Mouse (Mus musculus) hindbrain, embryonic 15.5 days (tissue): Measurements from ENCODE around the gene Myo16. TPM values are rescaled to one million over a fixed set of nuclear protein-coding genes. Genes with fewer than 3 reads are reported as not detected.
A peak's percentile ranks its signal among the peaks of the same experiment; 100 is the strongest.

Experiments
- ATAC-seq: fragments of 200-750 bp; cut with Nextera tagmentation; 2 replicates; pipeline ENCODE4 v1.8.0; 2017; ENCODE audit warnings: low read depth, moderate number of reproducible peaks, moderate TSS enrichment; ENCODE audit not compliant: low FRiP score
- H3K27ac ChIP-seq: fragments of 300-500 bp; sonication (generic); replicated peaks from 2 replicates; pipeline ENCODE4 v1.5.1; 2015; ENCODE audit warnings: mild to moderate bottlenecking, inconsistent platforms
- H3K27me3 ChIP-seq: fragments of 300-500 bp; sonication (generic); 2 replicates; pipeline ENCODE4 v1.6.1; 2015; ENCODE audit warnings: control low read depth, inconsistent platforms
- H3K36me3 ChIP-seq: fragments of 300-500 bp; sonication (generic); 2 replicates; pipeline ENCODE4 v1.6.1; 2015; ENCODE audit warnings: control low read depth, inconsistent platforms
- H3K4me1 ChIP-seq: fragments of 300-500 bp; sonication (generic); replicated peaks from 2 replicates; pipeline ENCODE4 v1.6.1; 2015; ENCODE audit warnings: control low read depth, inconsistent platforms
- H3K4me2 ChIP-seq: fragments of 300-500 bp; sonication (generic); 2 replicates; pipeline ENCODE4 v1.6.1; 2015; ENCODE audit warnings: moderate library complexity, mild to moderate bottlenecking, inconsistent platforms
- H3K4me3 ChIP-seq: fragments of 300-500 bp; sonication (generic); 2 replicates; pipeline ENCODE4 v1.5.1; 2015; ENCODE audit warnings: mild to moderate bottlenecking, inconsistent platforms
- H3K9ac ChIP-seq: fragments of 300-500 bp; sonication (generic); 2 replicates; pipeline ENCODE4 v1.6.1; 2015; ENCODE audit warnings: inconsistent platforms
- H3K9me3 ChIP-seq: fragments of 300-500 bp; sonication (generic); 2 replicates; pipeline ENCODE4 v1.6.1; 2016; ENCODE audit warnings: control low read depth, inconsistent platforms
- WGBS: fragments of 180-500 bp; shearing (Covaris S2); methylation state at CpG from one replicate; pipeline ENCODE4 v1.1.7; 2015; 5-methylcytosine and 5-hydroxymethylcytosine counted together
- polyA plus RNA-seq: library from polyadenylated mRNA; unstranded; fragments of >200 nt; fragmentation: Nextera tagmentation; extraction: Ambion mirVana; gene quantifications from 2 replicates; pipeline ENCODE4 v1.2.1, GENCODE M21; 2015

The Myo16 gene
- polyA plus RNA-seq, result 4.6 and 5.5 TPM in 2 replicates

DNA sequence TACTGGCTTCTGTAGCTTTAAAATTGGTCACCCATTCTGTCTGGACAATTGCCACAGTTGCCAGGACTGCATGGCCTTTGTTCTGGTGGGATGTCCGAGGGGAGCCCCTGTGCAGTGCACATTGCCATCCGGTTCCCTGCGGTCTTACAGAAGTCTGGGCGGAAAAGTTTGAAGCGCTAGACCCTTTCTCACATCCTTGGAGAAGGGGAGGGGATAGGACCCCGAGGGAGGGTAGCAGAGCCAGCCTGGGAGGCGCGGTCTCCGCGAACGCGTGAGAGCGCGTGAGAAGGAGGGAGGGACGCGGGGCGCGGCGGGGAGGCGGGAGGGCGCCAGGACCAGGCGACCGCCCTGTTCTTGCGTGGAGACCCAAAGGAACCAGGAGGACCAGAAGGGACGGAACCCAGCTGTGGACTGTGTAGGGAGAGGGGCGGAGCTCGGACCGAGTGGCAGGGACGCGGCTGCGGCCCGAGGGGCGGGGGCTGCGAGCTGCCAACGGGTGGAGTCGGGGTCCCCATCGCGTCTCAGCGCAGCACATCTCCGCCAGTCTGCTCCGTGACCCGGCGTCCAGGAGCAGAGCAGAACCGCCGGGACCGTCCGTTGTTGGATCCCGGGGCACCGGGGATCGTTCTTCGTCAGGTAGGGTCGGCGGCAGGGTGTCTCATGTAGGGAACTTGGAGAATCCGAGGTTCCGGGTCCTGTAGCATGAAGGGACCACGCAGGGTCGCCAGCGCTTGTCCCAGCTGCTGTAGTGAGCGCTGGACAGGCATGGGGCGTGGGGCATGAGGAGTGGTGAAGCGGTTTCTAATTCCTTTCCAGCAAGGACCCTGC is at the start of gene Myo16:
TSS of gene Myo16 (plus strand) at position 301 of the 828 bp plus-strand sequence.
- ATAC-seq, result peak; percentile 90
- H3K27me3 ChIP-seq, result no peaks in the 10 kb centered on the region
- peak within 1 kb of the TSS; percentile 65 for H3K4me2 ChIP-seq
- peak within 1 kb of the TSS; percentile 71 for H3K27ac ChIP-seq
- H3K9ac ChIP-seq, result peak within 1 kb of the TSS; percentile 68
- H3K36me3 ChIP-seq, result no peaks in the 10 kb centered on the region
- H3K9me3 ChIP-seq, result no peaks in the 10 kb centered on the region
- H3K4me1 ChIP-seq, result peaks cover 39% of the 10 kb centered on the region
- peak within 1 kb of the TSS; percentile 75 for H3K4me3 ChIP-seq
- under 1% methylated on average over 55 of the region's 61 CpGs for WGBS

GRCm38 (mm10) chr8:10108516-10109271 is 45.0 kb upstream of the Myo16 start:
- Histone ChIP-seq H3K9me3 (no peaks in the 10 kb centered on the region), H3K4me1 (no peaks in the 10 kb centered on the region), H3K4me3 (no peak overlapping the region), H3K27me3 (no peaks in the 10 kb centered on the region), H3K27ac (no peak overlapping the region), H3K36me3 (no peaks in the 10 kb centered on the region), H3K4me2 (no peak overlapping the region), H3K9ac (no peak overlapping the region)
- WGBS, result 89% methylated on average over 8 of the region's 8 CpGs
- no peak for ATAC-seq

DNA sequence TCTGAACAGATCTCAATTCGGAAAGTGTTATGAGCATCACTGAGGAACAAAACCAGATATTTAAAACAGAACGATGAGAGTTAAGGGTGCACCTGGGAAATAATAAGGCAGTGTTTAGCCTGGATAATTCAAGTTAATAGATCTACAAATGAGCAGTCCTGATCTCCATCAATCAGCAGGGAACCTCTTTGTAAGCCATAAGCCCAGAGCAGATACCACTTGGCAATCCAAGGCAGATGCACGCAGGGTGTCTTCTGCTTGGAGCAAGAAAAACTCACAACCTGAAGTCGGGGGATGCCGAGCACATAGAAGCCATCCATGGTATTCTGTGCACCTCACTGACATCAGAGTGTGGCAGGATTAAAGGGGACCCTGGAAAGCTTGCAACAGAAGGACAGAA is 31.0 kb upstream of the Myo16 start:
- no peaks in the 10 kb centered on the region for H3K27me3 ChIP-seq
- 0 out of 2 replicates have a peak overlapping the region, but pooled peaks have one; percentile 11 for H3K27ac ChIP-seq
- no peaks in the 10 kb centered on the region for H3K9me3 ChIP-seq
- no peaks in the 10 kb centered on the region for H3K36me3 ChIP-seq
- H3K4me2 ChIP-seq, result no peak overlapping the region
- no peak overlapping the region for H3K9ac ChIP-seq
- ATAC-seq, result no peak
- WGBS, result 57% methylated on average over 5 of the region's 5 CpGs
- no peak overlapping the region for H3K4me3 ChIP-seq
- 0 out of 2 replicates have a peak, but pooled peaks cover 7% of the 10 kb centered on the region for H3K4me1 ChIP-seq

DNA sequence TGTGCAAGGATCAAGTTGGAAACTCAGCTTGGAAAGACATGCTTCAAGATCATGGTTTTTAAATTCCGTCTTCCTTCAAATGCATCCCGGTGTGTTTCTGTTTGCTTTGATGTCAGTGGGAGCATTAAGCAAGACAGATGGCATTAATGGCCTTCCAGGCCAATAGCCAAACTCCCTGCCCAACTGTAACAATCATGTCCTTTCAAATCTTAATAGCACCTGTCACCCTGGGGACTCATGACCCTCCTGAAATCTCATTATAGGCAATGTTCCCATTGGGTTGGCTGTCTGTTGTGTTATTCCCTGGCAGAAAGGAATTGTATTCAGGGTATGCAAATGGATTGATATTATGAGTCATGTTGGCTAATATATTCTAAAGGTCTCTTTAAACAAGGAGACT is 30.3 kb upstream of the Myo16 start:
- no peaks in the 10 kb centered on the region for H3K27me3 ChIP-seq
- no peak overlapping the region for H3K4me3 ChIP-seq
- H3K9ac ChIP-seq, result no peak overlapping the region
- H3K4me1 ChIP-seq, result 0 out of 2 replicates have a peak, but pooled peaks cover 7% of the 10 kb centered on the region
- H3K9me3 ChIP-seq, result no peaks in the 10 kb centered on the region
- H3K27ac ChIP-seq, result 0 out of 2 replicates have a peak overlapping the region, but pooled peaks have one; percentile 11
- no peak for ATAC-seq
- H3K36me3 ChIP-seq, result no peaks in the 10 kb centered on the region
- 32% methylated on average over 2 of the region's 2 CpGs for WGBS
- H3K4me2 ChIP-seq, result no peak overlapping the region

GRCm38 (mm10) chr8:10125684-10126083 is 28.0 kb upstream of the Myo16 start:
- H3K27me3 ChIP-seq, result no peaks in the 10 kb centered on the region
- H3K4me3 ChIP-seq, result no peak overlapping the region
- no peak overlapping the region for H3K27ac ChIP-seq
- WGBS, result 69% methylated on average over 4 of the region's 4 CpGs
- H3K9me3 ChIP-seq, result no peaks in the 10 kb centered on the region
- H3K4me2 ChIP-seq, result no peak overlapping the region
- H3K4me1 ChIP-seq, result peaks cover 14% of the 10 kb centered on the region
- H3K9ac ChIP-seq, result no peak overlapping the region
- no peak for ATAC-seq
- no peaks in the 10 kb centered on the region for H3K36me3 ChIP-seq

DNA sequence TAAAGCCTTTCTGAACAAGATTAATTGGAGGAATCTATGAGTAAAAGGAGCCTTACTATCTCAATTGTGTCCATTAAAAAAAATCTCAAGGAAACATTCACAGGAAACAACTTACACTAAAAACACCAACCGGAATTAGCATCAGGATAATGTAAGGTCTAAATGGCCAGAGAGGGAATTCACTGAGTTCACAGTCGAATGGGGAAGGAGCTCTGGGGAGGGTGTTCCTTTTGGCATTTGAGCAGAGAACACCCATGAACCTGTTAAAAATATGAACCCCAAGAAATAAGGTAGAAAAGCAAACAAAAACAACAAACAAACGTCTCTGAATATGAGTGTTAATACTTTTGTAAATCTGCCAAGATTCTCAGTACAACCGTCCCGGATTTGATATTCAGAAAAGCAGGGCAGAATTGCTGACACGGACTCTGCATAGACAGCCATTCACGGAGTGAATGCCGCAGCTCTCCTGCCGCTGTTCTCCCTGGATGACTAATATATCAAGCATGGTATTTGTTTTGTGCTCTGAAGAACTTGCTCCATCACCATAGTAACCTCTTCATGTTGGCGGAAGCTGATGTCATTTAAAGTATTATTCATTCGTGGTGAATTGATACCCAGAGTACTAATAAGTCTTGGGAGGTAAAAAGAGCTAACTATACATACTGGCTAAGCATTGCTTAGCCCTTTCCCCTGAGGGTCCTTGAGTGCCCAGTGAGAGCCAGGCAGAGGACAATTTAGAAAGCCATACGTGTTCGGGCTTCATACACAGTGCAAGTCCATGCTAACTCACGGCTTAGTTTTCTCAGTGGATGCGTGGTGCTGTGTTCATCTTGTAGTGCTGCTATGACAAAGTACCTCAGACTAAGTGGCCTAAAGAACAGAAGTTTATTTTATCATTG is 22.9 kb upstream of the Myo16 start:
- H3K4me2 ChIP-seq, result peak overlapping the region; percentile 13
- no peaks in the 10 kb centered on the region for H3K36me3 ChIP-seq
- peak; percentile 79; the same call in 1 of the 2 replicates for ATAC-seq
- peak overlapping the region; percentile 27; the same call in 1 of the 2 replicates for H3K27ac ChIP-seq
- no peaks in the 10 kb centered on the region for H3K27me3 ChIP-seq
- 29% methylated on average over 15 of the region's 15 CpGs for WGBS
- H3K4me3 ChIP-seq, result no peak overlapping the region
- H3K9ac ChIP-seq, result no peak overlapping the region
- H3K4me1 ChIP-seq, result peaks cover 15% of the 10 kb centered on the region
- no peaks in the 10 kb centered on the region for H3K9me3 ChIP-seq

DNA sequence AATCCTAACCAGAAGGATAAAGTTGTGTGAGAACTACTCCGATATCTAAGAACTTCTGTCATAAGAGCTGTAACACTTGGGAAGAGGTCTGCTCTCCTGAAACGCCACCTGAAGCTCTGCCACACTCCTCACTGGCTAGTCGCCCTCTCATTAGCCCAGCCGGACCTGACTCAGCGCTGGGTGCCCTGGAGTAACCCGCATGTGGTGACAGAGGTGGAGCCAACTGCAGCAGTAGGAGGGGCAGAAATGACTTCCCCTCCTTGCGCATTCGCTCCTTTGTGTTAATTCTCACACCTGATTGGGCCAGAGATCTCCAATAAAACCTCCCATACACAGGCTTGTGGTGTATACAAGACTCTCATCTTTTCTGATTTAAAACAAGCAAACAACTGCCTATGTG is 14.2 kb upstream of the Myo16 start:
- Histone ChIP-seq H3K27me3 (no peaks in the 10 kb centered on the region), H3K9me3 (no peaks in the 10 kb centered on the region), H3K4me2 (no peak overlapping the region), H3K4me1 (no peaks in the 10 kb centered on the region), H3K27ac (no peak overlapping the region), H3K9ac (no peak overlapping the region), H3K36me3 (no peaks in the 10 kb centered on the region), H3K4me3 (no peak overlapping the region)
- WGBS, result 44% methylated on average over 8 of the region's 8 CpGs
- no peak for ATAC-seq

DNA sequence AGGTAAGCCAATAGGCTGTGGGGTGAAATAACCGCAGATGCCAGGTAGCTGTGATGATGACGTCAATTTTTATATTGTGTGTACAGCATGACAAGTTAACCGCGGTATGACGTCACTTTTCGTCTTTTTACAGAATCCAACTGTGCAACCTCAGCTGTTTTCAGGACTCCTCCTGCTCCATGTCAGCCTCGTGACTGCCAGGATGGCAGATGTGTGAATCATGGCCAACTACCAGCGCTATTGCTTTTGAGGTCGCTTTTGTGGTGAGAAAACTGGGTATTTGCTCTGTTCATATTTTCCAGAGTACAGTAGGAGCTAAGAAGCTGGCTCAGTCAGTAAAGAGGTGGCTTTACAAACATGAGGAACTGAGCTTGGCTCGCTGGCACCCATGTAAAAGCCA is 9.8 kb upstream of the Myo16 start:
- WGBS, result 80% methylated on average over 10 of the region's 10 CpGs
- Histone ChIP-seq H3K4me3 (no peak overlapping the region), H3K9ac (no peak overlapping the region), H3K4me1 (no peaks in the 10 kb centered on the region), H3K27me3 (no peaks in the 10 kb centered on the region), H3K4me2 (no peak overlapping the region), H3K27ac (no peak overlapping the region), H3K9me3 (no peaks in the 10 kb centered on the region), H3K36me3 (no peaks in the 10 kb centered on the region)
- no peak for ATAC-seq

DNA sequence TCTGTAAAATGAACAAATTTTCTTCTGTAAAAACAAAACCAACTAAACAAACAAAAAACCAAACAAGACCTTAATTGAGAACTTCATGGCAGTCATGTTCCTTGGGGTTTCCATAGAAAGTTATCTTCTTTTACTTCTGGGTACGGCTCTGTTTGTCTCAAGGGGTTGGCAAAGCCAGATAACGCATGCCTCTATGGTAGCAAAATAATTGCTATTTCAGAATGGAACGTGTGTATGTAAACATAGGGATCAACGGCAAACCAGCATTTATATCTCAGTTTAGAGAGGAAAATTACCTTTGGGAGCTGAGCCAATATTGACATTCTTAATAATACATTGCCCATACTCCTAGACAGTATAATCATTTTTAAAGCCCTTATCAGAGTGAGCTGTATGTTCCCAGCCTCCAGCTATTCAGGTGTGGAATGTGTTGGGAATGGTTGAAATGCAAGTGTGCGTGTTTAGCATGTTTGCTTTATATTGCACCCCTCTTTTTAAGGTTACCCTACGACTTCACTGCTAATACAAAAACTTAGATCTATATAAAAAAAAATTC is 1.9 kb upstream of the Myo16 start:
- H3K36me3 ChIP-seq, result no peaks in the 10 kb centered on the region
- no peak overlapping the region for H3K4me3 ChIP-seq
- no peaks in the 10 kb centered on the region for H3K27me3 ChIP-seq
- ATAC-seq, result no peak
- no peaks in the 10 kb centered on the region for H3K9me3 ChIP-seq
- no peak overlapping the region for H3K4me2 ChIP-seq
- H3K9ac ChIP-seq, result no peak overlapping the region
- H3K4me1 ChIP-seq, result peaks cover 34% of the 10 kb centered on the region
- 74% methylated on average over 6 of the region's 6 CpGs for WGBS
- H3K27ac ChIP-seq, result no peak overlapping the region

DNA sequence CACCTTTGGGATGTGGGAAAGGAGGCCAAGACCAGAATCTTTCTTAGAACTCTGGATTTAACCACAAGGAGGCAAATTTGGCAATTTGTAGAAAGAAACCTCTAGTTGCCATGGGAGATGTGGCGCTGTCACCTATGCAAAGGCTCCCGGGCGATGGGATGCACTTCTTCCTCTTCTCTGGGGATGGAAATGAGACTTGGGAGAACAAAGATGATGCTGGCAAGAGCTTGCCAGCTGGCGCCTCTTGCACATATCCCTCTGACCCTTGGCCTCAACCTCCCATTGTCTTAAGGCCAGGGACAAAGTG is 681 bp downstream of the Myo16 start:
- ATAC-seq, result no peak
- 5% methylated on average over 4 of the region's 4 CpGs for WGBS
- H3K4me2 ChIP-seq, result peak overlapping the region; percentile 65
- no peaks in the 10 kb centered on the region for H3K27me3 ChIP-seq
- H3K4me3 ChIP-seq, result peak overlapping the region; percentile 75
- no peaks in the 10 kb centered on the region for H3K9me3 ChIP-seq
- H3K4me1 ChIP-seq, result peaks cover 39% of the 10 kb centered on the region
- H3K36me3 ChIP-seq, result no peaks in the 10 kb centered on the region
- peak overlapping the region; percentile 71 for H3K27ac ChIP-seq
- peak overlapping the region; percentile 68 for H3K9ac ChIP-seq

DNA sequence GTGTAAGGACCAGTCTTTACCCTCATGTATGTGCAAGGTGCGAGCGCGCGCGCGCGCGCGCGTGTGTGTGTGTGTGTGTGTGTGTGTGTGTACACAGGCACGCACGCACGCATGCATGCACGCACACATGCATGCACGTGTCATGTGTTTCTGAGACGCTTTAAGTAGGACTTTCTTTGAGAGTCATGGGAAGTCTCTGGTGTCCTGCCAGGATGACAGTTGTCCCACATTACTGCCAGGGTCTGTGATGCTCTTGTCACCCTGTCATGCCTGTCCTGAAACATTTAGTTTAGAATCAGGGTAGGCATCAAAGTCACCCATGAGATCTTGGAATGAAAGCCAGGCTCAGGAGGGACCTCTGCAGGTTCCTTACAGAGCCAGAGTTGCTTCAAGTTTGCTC is 1.4 kb downstream of the Myo16 start:
- peak; percentile 23; the same call in 1 of the 2 replicates for ATAC-seq
- H3K27ac ChIP-seq, result 0 out of 2 replicates have a peak overlapping the region, but pooled peaks have one; percentile 12
- no peaks in the 10 kb centered on the region for H3K27me3 ChIP-seq
- no peaks in the 10 kb centered on the region for H3K36me3 ChIP-seq
- peak overlapping the region; percentile 65 for H3K4me2 ChIP-seq
- peaks cover 39% of the 10 kb centered on the region for H3K4me1 ChIP-seq
- no peaks in the 10 kb centered on the region for H3K9me3 ChIP-seq
- 92% methylated on average over 16 of the region's 16 CpGs for WGBS
- peak overlapping the region; percentile 75 for H3K4me3 ChIP-seq
- no peak overlapping the region for H3K9ac ChIP-seq
